Mouse (Mus musculus) layer of hippocampus, adult 11-12 months (tissue): Measurements from ENCODE around the gene Serpina3g.

Experiments used
- DNase-seq: peaks from one replicate; pipeline ENCODE4 v3.0.0; 2022; ENCODE audit warnings: low spot score

Serpina3g gene

DNA sequence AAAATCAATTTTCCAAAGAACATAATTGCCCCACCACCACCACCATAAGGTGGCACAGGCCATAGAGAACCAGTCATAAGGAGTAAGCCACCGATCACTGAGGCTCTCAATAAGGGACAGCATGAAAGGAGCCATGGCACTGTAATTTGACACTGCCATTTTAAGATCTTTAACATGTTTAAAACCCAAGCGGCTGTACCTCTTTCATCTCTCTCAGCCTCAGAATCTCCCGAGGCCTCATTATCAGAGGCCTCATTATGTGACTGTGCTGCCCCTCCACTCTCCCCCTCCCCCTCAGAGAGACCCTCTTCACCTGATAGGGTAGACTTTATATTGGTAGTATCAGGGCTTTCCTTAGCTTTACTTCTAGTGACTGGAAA, 43.0 kb downstream of the Serpina3g start:
- no peak for DNase-seq

- DNase-seq: peak; percentile 9
These were observed 47.3 kb downstream of the Serpina3g start for GRCm38 (mm10) chr12:104283380-104283779.

- no peak for DNase-seq
These were observed 52.3 kb downstream of the Serpina3g start for GRCm38 (mm10) chr12:104288336-104288735.

DNA sequence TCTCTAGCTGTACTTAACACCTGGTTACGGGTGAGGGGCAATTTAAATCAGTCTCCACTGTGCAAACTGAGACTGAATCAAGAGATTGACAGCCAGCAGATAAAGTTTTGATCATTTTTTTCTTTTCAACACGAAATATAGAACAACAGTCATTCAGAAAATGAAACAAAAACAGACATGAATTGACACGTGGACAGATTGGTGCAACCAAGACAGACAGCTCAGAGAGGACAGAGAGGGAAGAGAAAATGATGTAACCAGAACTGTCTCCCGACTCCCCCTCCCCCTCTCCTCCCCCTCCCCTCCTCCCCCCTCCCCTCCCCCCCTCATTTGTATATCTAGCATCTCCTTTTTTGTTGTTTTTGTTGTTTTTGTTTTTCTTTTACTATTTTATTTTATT, 53.8 kb downstream of the Serpina3g start:
- DNase-seq: no peak
